Mouse (Mus musculus): ENCODE results near the gene AL732309.1. TPM values are rescaled to one million over a fixed set of nuclear protein-coding genes. Genes with fewer than 3 reads are reported as not detected.

Gene AL732309.1
- 8.1 and 14.5 TPM in 2 replicates for polyA plus RNA-seq (2012; rRNA removed)

DNA sequence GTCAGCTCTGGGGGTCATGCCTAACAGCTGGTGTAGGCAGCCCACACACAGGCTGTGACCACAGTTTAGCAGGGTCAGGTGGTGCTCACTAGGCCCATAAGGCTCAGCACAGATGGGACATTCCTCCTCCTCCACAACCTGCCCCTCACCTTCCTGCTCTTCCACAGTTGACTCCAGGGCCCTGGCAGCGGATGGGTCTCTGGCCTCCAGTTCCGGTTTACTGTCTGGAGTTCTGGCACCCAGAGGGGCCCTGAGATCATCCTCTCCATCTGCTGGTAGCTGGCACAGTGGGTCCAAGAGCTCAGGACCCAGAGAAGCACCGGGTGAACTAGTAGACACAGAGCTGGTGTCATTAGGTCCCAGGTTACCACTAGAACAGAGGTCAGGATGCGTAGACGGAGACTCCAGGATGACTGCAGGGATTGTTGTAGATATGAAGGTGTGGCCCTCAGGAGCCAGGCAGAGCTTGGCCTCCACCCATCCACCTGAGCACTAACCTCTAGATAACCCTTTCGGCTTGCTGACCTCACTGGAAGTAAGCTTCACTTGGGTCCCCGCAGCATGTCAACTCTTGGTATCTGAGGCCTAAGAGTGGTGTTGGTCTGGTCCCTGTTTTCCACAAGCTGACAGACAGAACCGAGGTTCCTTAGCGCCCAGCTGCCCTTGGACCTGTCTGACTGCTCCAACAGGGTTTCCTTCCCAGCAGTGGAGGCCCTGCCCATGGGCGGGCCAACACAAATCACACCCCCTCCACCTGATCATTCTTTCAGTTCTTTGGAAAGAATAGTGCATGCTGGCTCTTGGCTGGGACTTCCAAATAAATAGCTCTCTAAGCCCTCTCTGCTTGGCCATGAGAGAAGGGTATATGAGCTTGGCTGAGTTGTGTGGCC is at the start of gene AL732309.1:
AL732309.1 (minus strand) TSS at position 681 of the 890 bp plus-strand sequence.

DNA sequence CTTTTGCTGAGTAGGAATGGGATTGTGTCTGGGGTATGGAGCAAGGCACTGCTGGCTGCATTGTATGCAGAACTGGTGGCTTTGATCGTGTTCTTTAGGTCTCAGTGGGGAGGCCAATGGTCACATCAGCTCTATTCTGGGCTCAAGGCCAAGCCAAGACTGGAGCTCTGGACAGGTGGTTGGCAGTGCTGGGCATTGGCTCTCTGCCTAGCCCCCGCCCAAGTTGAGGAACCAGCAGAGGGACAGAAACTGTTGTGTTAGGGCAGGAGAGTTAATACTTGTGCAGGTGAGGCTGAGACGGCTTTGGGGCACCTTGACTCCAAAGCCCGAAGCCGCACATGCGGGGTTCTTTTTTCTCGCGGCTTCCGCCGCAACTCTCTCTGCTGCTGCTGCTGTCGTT is 43.0 kb upstream of the AL732309.1 start, which contains the start of gene Lrrc26:
Lrrc26 (plus strand) TSS at position 265 of the 400 bp plus-strand sequence.

DNA sequence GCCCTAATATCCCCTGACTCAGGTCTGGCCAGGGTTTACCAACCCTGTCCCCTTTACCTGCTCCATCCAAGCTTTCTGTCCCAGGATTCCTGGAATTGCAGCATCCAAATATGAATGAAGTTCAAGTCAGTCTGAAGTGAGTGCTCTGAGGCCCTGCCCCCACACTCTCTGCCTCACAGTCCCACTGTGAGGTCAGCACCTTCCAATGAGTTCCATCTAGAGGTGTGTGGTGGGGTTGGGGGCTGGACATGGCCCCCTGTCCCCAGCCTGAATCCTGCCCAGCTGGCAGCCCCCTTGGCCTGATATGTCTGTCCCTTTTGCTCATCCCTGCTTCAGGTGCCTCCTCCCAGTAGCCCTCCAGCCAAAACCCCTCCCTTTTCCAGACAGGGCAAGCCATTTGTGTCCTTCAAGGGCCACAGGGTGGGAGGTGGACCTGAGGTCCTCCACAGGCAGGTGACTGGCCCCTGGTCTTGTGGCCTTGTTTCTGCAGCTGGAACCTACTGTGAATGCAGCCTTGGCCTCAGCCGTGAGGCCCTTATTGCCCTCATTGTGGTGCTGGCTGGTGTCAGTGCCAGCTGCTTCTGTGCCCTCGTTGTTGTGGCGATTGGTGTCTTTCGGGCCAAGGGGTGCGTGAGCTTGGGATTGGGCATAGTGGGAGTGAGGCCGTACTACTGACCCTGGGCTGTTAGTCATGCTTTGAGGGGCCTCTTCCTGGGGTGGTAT is 41.4 kb upstream of the AL732309.1 start, which contains the start of gene Tmem210:
Tmem210 (plus strand) TSS at position 219 of the 723 bp plus-strand sequence.

DNA sequence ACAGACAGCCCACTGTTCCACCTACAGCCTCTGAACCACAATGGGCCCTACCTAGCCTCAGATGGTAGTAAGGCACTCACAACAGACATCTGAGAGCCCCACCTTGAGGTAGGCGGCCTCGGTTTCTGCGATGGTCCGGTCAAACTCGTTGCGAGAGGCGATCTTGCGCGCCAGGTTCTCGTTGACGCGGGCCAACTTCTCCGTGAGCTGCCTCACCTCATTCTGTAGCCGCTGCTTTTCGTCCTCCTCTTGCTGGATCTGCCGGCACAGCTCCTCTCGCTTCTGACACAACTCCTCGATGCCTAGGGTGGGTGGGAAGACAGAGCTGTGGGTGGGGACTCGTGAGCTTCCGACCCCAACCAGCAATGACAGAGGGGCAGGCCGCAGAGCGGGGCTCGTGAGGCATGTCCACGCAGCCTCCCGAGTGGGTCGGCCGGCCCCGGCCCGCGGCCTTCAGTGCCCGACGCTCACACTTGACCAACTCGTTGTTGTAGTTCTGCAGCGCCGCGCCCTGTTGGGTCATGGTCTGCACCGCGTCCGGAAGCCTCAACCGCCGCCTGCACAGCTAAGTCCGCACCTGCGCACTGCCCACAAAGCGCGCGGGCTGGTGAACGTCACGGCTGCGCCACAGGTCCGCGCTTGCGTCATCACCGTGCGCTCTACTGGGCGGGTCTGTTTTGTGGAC is 25.3 kb upstream of the AL732309.1 start, which contains the start of the genes Ssna1 and Anapc2:
Ssna1 (minus strand) TSS at position 612 of the 685 bp plus-strand sequence.
Anapc2 (plus strand) TSS at position 652 of the 685 bp plus-strand sequence.

DNA sequence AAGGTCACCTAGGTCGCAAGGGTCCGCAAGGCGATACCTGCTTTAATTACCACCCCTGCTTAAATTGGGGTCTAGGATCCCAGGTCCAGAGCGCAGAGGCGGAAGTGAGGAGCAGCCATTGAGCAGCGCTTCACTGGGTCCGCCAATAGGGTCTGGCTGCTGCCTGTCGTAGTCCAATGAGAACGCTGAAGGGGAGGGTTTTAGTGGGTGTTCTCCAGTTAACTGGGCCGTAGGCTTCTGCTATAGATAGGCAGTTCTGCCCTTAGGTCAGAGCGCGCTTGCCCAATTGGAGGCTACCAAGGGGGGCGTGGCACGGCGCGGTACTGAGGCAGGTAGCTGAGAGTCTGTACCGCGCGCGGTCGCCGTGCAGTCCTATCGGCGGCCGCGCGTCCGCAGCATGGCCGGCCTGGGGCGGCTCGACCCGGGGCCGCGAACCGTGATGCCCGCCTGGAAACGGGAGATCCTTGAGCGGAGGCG is 15.7 kb upstream of the AL732309.1 start, which contains the start of gene Tprn:
Tprn (plus strand) TSS at position 328 of the 477 bp plus-strand sequence.

DNA sequence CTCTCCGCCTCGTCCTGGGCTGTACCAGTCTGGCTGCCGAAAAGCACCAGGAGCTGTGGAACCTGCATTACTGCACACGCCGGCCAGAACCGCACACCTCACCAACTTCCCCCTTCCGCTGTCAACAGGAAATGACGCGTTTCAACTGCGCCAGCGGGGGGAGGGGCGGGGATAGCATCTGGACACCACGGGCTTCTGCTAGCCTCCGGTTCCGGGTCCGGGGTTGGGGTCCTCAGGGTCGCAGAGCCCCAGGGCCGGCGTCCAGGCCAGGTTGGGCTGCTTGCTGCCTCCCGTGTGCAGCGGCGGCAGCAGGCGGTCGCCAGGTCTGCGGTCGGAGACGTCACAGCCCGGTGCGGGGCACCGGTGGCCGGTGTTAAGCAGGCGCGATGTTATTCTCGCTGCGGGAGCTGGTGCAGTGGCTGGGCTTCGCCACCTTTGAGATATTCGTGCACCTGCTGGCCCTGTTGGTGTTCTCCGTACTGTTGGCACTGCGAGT is 8.7 kb upstream of the AL732309.1 start, which contains the start of gene Tmem203:
Tmem203 (plus strand) TSS at position 156 of the 496 bp plus-strand sequence.

DNA sequence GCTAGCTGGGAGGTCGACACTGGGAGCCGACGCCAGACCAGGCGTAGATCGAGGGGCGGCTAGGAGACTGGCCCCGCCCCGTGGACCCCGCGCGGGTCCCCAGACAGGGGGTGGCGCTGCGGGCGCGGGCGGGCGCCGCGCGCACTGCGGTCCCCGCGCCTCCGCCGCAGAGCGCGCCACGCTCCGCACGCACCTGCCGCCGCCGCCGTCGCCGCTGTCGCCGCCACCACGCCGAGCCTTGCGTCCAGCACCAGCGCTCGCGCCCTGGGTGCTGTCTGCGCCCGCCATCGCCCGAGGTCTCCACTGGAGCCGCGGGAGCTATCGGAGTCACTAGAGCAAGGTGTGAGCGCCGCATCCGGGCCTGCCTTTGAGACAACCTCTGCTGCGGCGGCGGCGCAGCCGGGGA is 4.6 kb downstream of the AL732309.1 start, which contains the start of the genes Rnf208 and Cysrt1:
Rnf208 (plus strand) TSS at position 155 of the 406 bp plus-strand sequence.
Cysrt1 (minus strand) TSS at position 352 of the 406 bp plus-strand sequence.

DNA sequence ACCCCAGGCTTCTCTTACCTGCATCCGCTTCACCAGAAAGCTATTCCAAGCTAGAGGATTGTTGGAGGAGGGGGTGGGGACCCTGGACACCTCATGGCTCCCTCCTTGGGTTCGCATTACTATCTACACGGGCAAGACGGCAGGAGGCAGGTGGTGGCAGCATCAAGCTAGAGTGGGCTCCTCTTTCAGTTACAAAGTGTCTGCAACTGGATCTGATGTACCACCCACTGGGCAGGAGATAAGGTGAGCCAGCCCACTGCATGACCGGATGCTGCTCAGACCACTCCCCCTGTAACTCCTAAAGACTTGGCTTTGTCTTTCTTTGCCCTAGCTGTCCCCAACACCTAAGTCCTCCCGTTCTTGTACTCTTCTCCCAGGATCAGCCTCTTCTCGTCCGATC is 10.0 kb downstream of the AL732309.1 start, which contains the start of gene Rnf224:
Rnf224 (minus strand) TSS at position 174 of the 400 bp plus-strand sequence.

DNA sequence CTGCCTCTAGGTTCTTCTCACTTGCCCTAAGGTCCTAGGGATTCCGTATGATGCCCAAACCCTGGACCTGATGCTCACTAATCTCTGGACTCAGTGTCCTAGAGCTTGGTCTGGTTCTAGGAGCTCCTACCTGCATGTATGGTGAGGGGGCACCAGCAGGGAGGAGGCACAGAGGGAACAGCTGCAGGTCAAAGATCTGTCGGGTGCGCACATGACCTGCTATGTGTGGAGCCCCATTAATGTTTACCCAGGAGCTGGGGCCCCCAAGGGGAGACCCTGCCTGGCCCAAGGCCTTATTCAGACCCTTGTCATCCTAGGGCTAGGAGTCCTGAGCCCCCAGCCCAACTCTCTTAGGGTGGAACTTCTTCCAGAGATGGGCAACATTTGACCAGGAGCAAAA is 12.6 kb downstream of the AL732309.1 start, which contains the start of gene Slc34a3:
Slc34a3 (minus strand) TSS at position 315 of the 400 bp plus-strand sequence.

DNA sequence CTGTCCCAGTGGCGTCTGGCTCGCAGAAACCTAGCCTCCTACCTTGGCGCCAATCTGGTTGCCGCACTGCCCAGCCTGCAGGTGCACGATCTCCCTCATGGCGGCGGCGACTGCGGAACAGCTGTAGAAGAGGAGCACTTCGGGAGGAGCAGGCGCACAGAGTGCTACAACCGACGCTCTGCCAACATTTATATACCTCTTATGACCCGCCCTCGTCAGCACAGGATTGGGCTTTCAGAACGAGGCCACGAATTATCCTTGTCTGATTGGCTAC is 22.2 kb downstream of the AL732309.1 start, which contains the start of gene Tubb4b:
Tubb4b (minus strand) TSS at position 211 of the 274 bp plus-strand sequence.

DNA sequence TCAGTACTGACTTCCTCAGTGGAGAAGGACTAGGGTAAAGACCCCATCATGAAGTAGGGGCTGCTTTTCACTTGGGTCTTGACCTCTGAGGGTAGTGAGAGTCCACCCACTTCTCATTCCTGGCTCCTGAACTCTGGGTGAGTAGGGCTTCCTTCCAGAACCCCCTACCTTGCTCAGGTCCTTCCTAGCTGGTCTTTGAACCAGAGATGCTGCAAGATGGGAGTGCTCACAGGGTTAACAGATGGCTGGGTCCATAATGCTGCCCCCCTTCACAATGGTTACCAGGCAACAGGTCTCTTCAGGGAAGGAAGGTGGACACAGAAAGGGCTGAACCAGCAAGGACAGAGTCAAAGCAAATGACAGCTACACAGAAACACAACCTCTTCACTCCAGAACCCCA is 28.2 kb downstream of the AL732309.1 start, which contains the start of gene Fam166a:
Fam166a (plus strand) TSS at position 301 of the 400 bp plus-strand sequence.

DNA sequence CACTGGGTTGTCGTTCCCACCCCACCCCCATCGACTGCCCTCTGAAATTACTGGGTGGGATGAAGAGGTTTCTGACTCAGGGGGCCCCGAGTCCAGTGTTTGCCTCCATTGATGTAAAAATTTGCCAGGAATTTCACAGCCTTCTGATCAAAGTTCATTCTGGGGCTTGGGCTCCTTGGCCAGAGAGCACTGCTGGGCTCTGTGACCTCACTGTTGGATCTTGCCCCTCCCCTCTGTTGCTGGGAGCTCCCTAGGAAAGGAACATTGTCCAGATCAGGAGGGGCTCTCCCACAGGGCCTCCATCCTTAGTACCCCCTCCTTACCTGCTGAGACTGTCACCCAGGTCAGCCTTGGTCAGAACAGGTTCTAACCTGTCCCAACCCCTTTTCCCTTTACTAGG is 32.2 kb downstream of the AL732309.1 start, which contains the start of gene Stpg3:
Stpg3 (minus strand) TSS at position 194 of the 400 bp plus-strand sequence.

DNA sequence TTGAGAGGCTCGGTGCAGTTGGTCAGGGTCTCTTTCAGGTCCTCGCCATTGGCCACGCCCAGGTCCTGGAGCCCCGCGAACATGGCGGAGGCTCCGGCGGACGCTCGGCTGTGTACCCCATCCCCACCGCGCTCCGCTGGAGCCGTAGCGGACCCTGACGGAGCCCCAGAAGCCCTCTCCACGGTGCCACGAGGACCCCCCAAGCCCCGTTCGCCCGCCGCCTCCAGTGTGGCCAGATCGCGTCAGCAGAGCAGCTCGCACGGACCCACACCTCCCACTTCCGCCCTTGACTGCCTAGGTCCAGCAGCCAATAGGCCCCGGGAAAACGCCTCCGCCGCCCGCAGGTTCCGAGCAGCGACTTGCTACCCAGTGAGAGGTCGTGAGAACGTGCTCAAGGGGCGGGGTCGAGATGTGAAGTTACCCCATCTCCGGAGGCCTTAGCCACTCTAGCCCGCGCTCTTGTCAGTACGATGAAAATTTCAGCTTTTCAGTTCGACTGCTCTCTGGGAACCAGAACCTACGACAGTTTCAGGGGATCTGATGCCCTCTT is 35.5 kb downstream of the AL732309.1 start, which contains the start of gene Nelfb:
Nelfb (minus strand) TSS at position 369 of the 550 bp plus-strand sequence.

DNA sequence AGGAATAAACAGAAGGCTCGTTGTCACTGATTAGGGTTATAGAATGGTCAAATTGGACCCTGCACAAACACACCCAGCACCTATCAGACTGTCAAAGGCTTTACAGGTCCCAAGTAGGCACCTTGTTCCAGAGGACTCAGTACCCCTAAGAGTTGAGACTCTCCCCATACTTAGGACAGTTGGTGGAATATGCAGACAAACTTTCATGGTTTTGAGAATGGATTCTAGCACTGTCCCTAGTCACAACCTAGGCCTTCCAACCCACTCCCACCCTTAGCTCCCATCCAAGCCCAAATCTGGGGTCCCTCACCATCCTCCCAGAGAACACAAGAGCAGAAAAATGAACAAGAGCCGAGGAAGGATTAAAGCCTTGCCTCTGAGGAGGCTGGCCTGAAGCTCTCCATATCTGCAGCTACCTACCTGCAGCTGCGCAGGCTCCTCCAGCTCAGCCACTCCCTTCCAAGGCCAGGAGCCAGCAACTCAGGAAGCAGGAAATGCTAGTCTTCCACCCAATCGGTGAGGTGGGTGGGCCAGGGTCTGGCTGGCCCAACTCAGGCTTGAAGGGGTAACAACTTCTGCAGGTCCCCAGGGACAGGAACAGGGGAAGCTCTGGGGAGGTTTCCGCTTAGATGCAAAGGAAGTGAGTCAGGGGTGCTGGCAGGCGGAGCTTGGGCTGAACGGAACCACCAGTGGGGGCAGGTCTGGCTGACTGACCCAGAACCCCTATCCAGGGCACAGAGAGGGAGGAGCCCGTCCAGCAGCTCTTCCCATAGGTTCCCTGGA is 50.3 kb downstream of the AL732309.1 start, which contains the start of gene Tor4a:
Tor4a (minus strand) TSS at position 715 of the 783 bp plus-strand sequence.

Other genes starting within 250 kb of the AL732309.1 start
- gene Nsmf, start 192.5 kb downstream of the AL732309.1 start, polyA plus RNA-seq (2012; rRNA removed), result 88.4 and 93.5 TPM in 2 replicates
- 0.06 and 0.11 TPM in 2 replicates for gene Entpd8, start 166.6 kb downstream of the AL732309.1 start, polyA plus RNA-seq (2012; rRNA removed)
- gene Noxa1, start 151.7 kb downstream of the AL732309.1 start, polyA plus RNA-seq (2012; rRNA removed), result 0.10 and 0.18 TPM in 2 replicates
- 61.4 and 82.9 TPM in 2 replicates for gene Nrarp, start 66.1 kb downstream of the AL732309.1 start, polyA plus RNA-seq (2012; rRNA removed)
- 1.9 and 2.3 TPM in 2 replicates for gene Tor4a, start 50.0 kb downstream of the AL732309.1 start, polyA plus RNA-seq (2012; rRNA removed)
- 76.7 and 116 TPM in 2 replicates for gene Nelfb, start 35.4 kb downstream of the AL732309.1 start, polyA plus RNA-seq (2012; rRNA removed)
- not detected in 2 replicates for gene Stpg3, start 32.2 kb downstream of the AL732309.1 start, polyA plus RNA-seq (2012; rRNA removed)
- 0.14 TPM in 1 of 2 replicates, not detected in the other for gene Fam166a, start 28.1 kb downstream of the AL732309.1 start, polyA plus RNA-seq (2012; rRNA removed)
- 438 and 534 TPM in 2 replicates for gene Tubb4b, start 22.2 kb downstream of the AL732309.1 start, polyA plus RNA-seq (2012; rRNA removed)
- gene Slc34a3, start 12.5 kb downstream of the AL732309.1 start, polyA plus RNA-seq (2012; rRNA removed), result 0.04 TPM in 1 of 2 replicates, not detected in the other
- gene Rnf224, start 10.1 kb downstream of the AL732309.1 start, polyA plus RNA-seq (2012; rRNA removed), result 0.02 TPM in 1 of 2 replicates, not detected in the other
- gene Rnf208, start 4.6 kb downstream of the AL732309.1 start, polyA plus RNA-seq (2012; rRNA removed), result 25.3 and 26.0 TPM in 2 replicates
- 0.16 TPM in 1 of 2 replicates, not detected in the other for gene Cysrt1, start 4.4 kb downstream of the AL732309.1 start, polyA plus RNA-seq (2012; rRNA removed)
- gene Tmem203, start 8.6 kb upstream of the AL732309.1 start, polyA plus RNA-seq (2012; rRNA removed), result 22.0 and 23.7 TPM in 2 replicates
- 4.1 and 4.2 TPM in 2 replicates for gene Tprn, start 15.8 kb upstream of the AL732309.1 start, polyA plus RNA-seq (2012; rRNA removed)
- gene Ssna1, start 25.6 kb upstream of the AL732309.1 start, polyA plus RNA-seq (2012; rRNA removed), result 131 and 133 TPM in 2 replicates
- gene Anapc2, start 25.6 kb upstream of the AL732309.1 start, polyA plus RNA-seq (2012; rRNA removed), result 106 and 109 TPM in 2 replicates
- not detected in 2 replicates for gene Tmem210, start 41.3 kb upstream of the AL732309.1 start, polyA plus RNA-seq (2012; rRNA removed)
- gene Lrrc26, start 43.1 kb upstream of the AL732309.1 start, polyA plus RNA-seq (2012; rRNA removed), result not detected in 2 replicates
- 1.6 and 2.0 TPM in 2 replicates for gene Grin1, start 72.3 kb upstream of the AL732309.1 start, polyA plus RNA-seq (2012; rRNA removed)
- gene Man1b1, start 85.5 kb upstream of the AL732309.1 start, polyA plus RNA-seq (2012; rRNA removed), result 29.2 and 34.9 TPM in 2 replicates
- gene Dpp7, start 109.5 kb upstream of the AL732309.1 start, polyA plus RNA-seq (2012; rRNA removed), result 22.1 and 29.3 TPM in 2 replicates
- 2.9 and 5.3 TPM in 2 replicates for gene Uap1l1, start 118.8 kb upstream of the AL732309.1 start, polyA plus RNA-seq (2012; rRNA removed)
- 64.9 and 72.9 TPM in 2 replicates for gene Sapcd2, start 125.5 kb upstream of the AL732309.1 start, polyA plus RNA-seq (2012; rRNA removed)
- gene Entpd2, start 149.0 kb upstream of the AL732309.1 start, polyA plus RNA-seq (2012; rRNA removed), result 0.11 and 0.17 TPM in 2 replicates
- 146 and 170 TPM in 2 replicates for gene Npdc1, start 152.5 kb upstream of the AL732309.1 start, polyA plus RNA-seq (2012; rRNA removed)
- gene Fut7, start 176.4 kb upstream of the AL732309.1 start, polyA plus RNA-seq (2012; rRNA removed), result 0.06 and 0.31 TPM in 2 replicates
- gene Abca2, start 181.8 kb upstream of the AL732309.1 start, polyA plus RNA-seq (2012; rRNA removed), result 15.7 and 15.9 TPM in 2 replicates
- 0.16 and 0.36 TPM in 2 replicates for gene Clic3, start 210.0 kb upstream of the AL732309.1 start, polyA plus RNA-seq (2012; rRNA removed)
- gene Paxx, start 214.2 kb upstream of the AL732309.1 start, polyA plus RNA-seq (2012; rRNA removed), result 23.7 and 35.7 TPM in 2 replicates
- gene Ptgds, start 223.2 kb upstream of the AL732309.1 start, polyA plus RNA-seq (2012; rRNA removed), result 0.34 and 0.41 TPM in 2 replicates
- not detected in 2 replicates for gene Lcn12, start 247.0 kb upstream of the AL732309.1 start, polyA plus RNA-seq (2012; rRNA removed)

All from central nervous system, embryonic 11.5 days (tissue).